Mouse (Mus musculus): Measurements from ENCODE around the gene Uqcrfs1.

The Uqcrfs1 gene

GRCm38 (mm10) chr13:30501860-30502395 lies 43.2 kb downstream of the Uqcrfs1 start:
- DNase-seq (ENCODE audit: low spot score in 2 of 2) = no peak
